ENCODE assay signal across 17 mouse cellular contexts in genomic region chr8:108693841-108694240, GRCm38 (mm10).
DNase-seq lines count a peak whose midpoint lies in the region; ATAC-seq and TF ChIP-seq lines count a peak whose summit lies in the region.
"Had no signal": no experiment of that assay in that cellular context is flagged by ENCODE, and none has a peak within 500 bp of the region (broad histone marks: within the 10 kb centered on the region; RNA-seq: fewer than 3 reads in every experiment).

No protein-coding gene starts in this region.

- H3K27ac ChIP-seq in heart, postnatal 0 days (ENCODE audit: low read depth): no peak overlapping the region
- H3K27ac ChIP-seq in heart, embryonic 12.5 days (ENCODE audit: poor library complexity, severe bottlenecking): no peak overlapping the region
- H3K27ac ChIP-seq: kidney, postnatal 0 days; stomach, postnatal 0 days had no signal

- no peaks in the 10 kb centered on the region for H3K9me3 ChIP-seq in heart, postnatal 0 days (replicated peaks; ENCODE audit: control insufficient read depth, low read length)
- no peaks in the 10 kb centered on the region for H3K9me3 ChIP-seq in heart, embryonic 12.5 days (replicated peaks)

- no peak overlapping the region for H3K4me2 ChIP-seq in heart, postnatal 0 days (ENCODE audit: low read depth, low read length)
- no peak overlapping the region for H3K4me2 ChIP-seq in heart, embryonic 12.5 days

- TF ChIP-seq CTCF in heart, postnatal 0 days (IDR thresholded peaks at IDR 0.05; ENCODE audit: low read depth): no peak

- DNase-seq in adrenal gland, postnatal 10 days: peak; percentile 42
- DNase-seq in adrenal gland, postnatal 25 days: no peak
- peak; percentile 63 for DNase-seq in heart, postnatal 0 days (ENCODE audit: low spot score)
- peak; percentile 28 for DNase-seq in retina, postnatal 1 day
- DNase-seq in retina, embryonic 14.5 days (ENCODE audit: low spot score): no peak
- DNase-seq in spleen, postnatal 4 days (ENCODE audit: low spot score in 2 of 2): no peak
- DNase-seq in ovary, postnatal 36 days (ENCODE audit: low spot score): no peak
- DNase-seq: cerebellum, adult 18-20 months; forebrain, postnatal 0 days; left cerebral cortex, postnatal 4 days; thymus, postnatal 4 days had no signal

- TF ChIP-seq EP300 in heart, postnatal 0 days (IDR thresholded peaks at IDR 0.05; ENCODE audit: low read depth): no peak

- ATAC-seq in heart, postnatal 0 days (ENCODE audit: insufficient read depth, low read depth): peak; percentile 68
- ATAC-seq in heart, embryonic 12.5 days (ENCODE audit: insufficient number of reproducible peaks, low FRiP score): no peak
- ATAC-seq: forebrain, postnatal 0 days; inflammation-experienced regulatory T-cells, adult 6 months had no signal

- no peak overlapping the region for H3K4me3 ChIP-seq in heart, postnatal 0 days (ENCODE audit: low read depth, low read length)
- H3K4me3 ChIP-seq in heart, embryonic 12.5 days: no peak overlapping the region
- H3K4me3 ChIP-seq: erythroblast, embryonic 14.5 days; heart, adult 2 months had no signal

- no peak overlapping the region for H3K9ac ChIP-seq in heart, postnatal 0 days (replicated peaks; ENCODE audit: low read depth, low read length)
- no peak overlapping the region for H3K9ac ChIP-seq in heart, embryonic 12.5 days
- H3K9ac ChIP-seq: forebrain, postnatal 0 days had no signal

- peaks cover 48% of the 10 kb centered on the region for H3K27me3 ChIP-seq in heart, postnatal 0 days (ENCODE audit: control insufficient read depth, insufficient read depth, low read length)
- peaks cover 37% of the 10 kb centered on the region for H3K27me3 ChIP-seq in heart, embryonic 12.5 days (replicated peaks)

- H3K36me3 ChIP-seq in heart, postnatal 0 days (replicated peaks; ENCODE audit: control insufficient read depth, insufficient read depth, low read length): no peaks in the 10 kb centered on the region
- no peaks in the 10 kb centered on the region for H3K36me3 ChIP-seq in heart, embryonic 12.5 days

- WGBS in heart, postnatal 0 days: 49% methylated on average over 5 of the region's 5 CpGs
- 64% methylated on average over 5 of the region's 5 CpGs for WGBS in heart, embryonic 12.5 days

- H3K4me1 ChIP-seq in heart, postnatal 0 days (ENCODE audit: control insufficient read depth, insufficient read depth): peaks cover 18% of the 10 kb centered on the region; the same call in 1 of the 2 replicates
- H3K4me1 ChIP-seq in heart, embryonic 12.5 days (replicated peaks): peaks cover 51% of the 10 kb centered on the region

Comparison
In these comparisons a context has a peak if more than half of its experiments do, and no peak if none do; other contexts are left out.
1. DNase-seq: peak in adrenal gland, postnatal 10 days (single experiment), heart, postnatal 0 days (single experiment) and retina, postnatal 1 day (single experiment); none in adrenal gland, postnatal 25 days (single experiment), retina, embryonic 14.5 days (single experiment), spleen, postnatal 4 days (0 of 2) and ovary, postnatal 36 days (single experiment).